Mouse (Mus musculus) cortical plate, adult 2 months (tissue): ENCODE measurements around the gene Nlrp4f. TPM values are rescaled to one million over a fixed set of nuclear protein-coding genes. Genes with fewer than 3 reads are reported as not detected.

Experiments
- H3K27ac ChIP-seq: fragments of 200-500 bp; 2 replicates; pipeline ENCODE4 v1.5.1; 2012; ENCODE audit warnings: low read length, control low read depth, inconsistent platforms; ENCODE audit not compliant: insufficient read depth
- H3K4me1 ChIP-seq: fragments of 200-500 bp; 2 replicates; pipeline ENCODE4 v1.6.1; 2011; ENCODE audit warnings: low read length; ENCODE audit not compliant: control insufficient read depth, insufficient read depth
- H3K4me3 ChIP-seq: fragments of 200-500 bp; 2 replicates; pipeline ENCODE4 v1.5.1; 2011; ENCODE audit warnings: mild to moderate bottlenecking, low read length, control low read depth; ENCODE audit not compliant: insufficient read depth
- CTCF ChIP-seq: fragments of 200-500 bp; IDR thresholded peaks from 2 replicates; pipeline ENCODE4 v1.5.1; 2011; ENCODE audit warnings: mild to moderate bottlenecking, control low read depth, low read length; ENCODE audit not compliant: insufficient read depth; ENCODE audit errors: extremely low read depth
- POLR2A ChIP-seq: fragments of 200-500 bp; IDR thresholded peaks from 2 replicates; pipeline ENCODE4 v1.6.1; 2011; ENCODE audit warnings: mild to moderate bottlenecking, low read length, control low read depth; ENCODE audit not compliant: insufficient read depth; ENCODE audit errors: extremely low read depth
- polyA plus RNA-seq: library from polyadenylated mRNA; depleted of rRNA; stranded (reverse); fragments of >200 nt; gene quantifications from 2 replicates; pipeline ENCODE4 v1.2.3, GENCODE M21; 2012; rRNA removed

The Nlrp4f gene
- polyA plus RNA-seq, 1 experiment, result 0.23 TPM

GRCm38 (mm10) chr13:65176472-65177091 lies 29.2 kb downstream of the Nlrp4f start:
- H3K4me1 ChIP-seq, result no peaks in the 10 kb centered on the region
- no peak overlapping the region; the same call in 1 of the 2 replicates for H3K4me3 ChIP-seq
- H3K27ac ChIP-seq, result no peak overlapping the region
- TF ChIP-seq POLR2A (no peak), CTCF (no peak)

GRCm38 (mm10) chr13:65175734-65176471 lies 29.9 kb downstream of the Nlrp4f start:
- peak overlapping the region; percentile 42; the same call in 1 of the 2 replicates for H3K4me3 ChIP-seq
- H3K27ac ChIP-seq, result no peak overlapping the region
- TF ChIP-seq CTCF (peak; percentile 47; the same call in 1 of the 2 replicates), POLR2A (no peak)
- no peaks in the 10 kb centered on the region for H3K4me1 ChIP-seq

GRCm38 (mm10) chr13:65174102-65174501 lies 31.7 kb downstream of the Nlrp4f start:
- TF ChIP-seq CTCF (no peak), POLR2A (no peak)
- Histone ChIP-seq H3K4me3 (no peak overlapping the region), H3K27ac (no peak overlapping the region), H3K4me1 (no peaks in the 10 kb centered on the region)

- TF ChIP-seq POLR2A (no peak), CTCF (no peak)
- Histone ChIP-seq H3K27ac (no peak within 1 kb of the TSS), H3K4me1 (no peaks in the 10 kb centered on the region), H3K4me3 (no peak within 1 kb of the TSS)
Measured at GRCm38 (mm10) chr13:65149940-65150339, 55.8 kb downstream of the Nlrp4f start, which contains the start of gene Olfr466. TSS of gene Olfr466 (plus strand) at chr13:65150240.

- TF ChIP-seq POLR2A (no peak), CTCF (no peak)
- no peak within 1 kb of the TSS for H3K27ac ChIP-seq
Measured at GRCm38 (mm10) chr13:65137789-65138188, 68.0 kb downstream of the Nlrp4f start, which contains the start of gene Olfr465-ps1. TSS of gene Olfr465-ps1 (plus strand) at chr13:65138089.

More at GRCm38 (mm10) chr13:65137789-65138188, 68.0 kb downstream of the Nlrp4f start, which contains the start of gene Olfr465-ps1:
- H3K4me3 ChIP-seq, result no peak within 1 kb of the TSS
- H3K4me1 ChIP-seq, result no peaks in the 10 kb centered on the region

Other genes starting within 250 kb of the Nlrp4f start
- not detected in 2 replicates for gene Spata31d1c, start 172.9 kb downstream of the Nlrp4f start, polyA plus RNA-seq
- gene Prss47, start 153.2 kb downstream of the Nlrp4f start, polyA plus RNA-seq, result not detected in 2 replicates
- gene Mfsd14b, start 93.0 kb downstream of the Nlrp4f start, polyA plus RNA-seq, result 26.8 and 27.2 TPM in 2 replicates
- gene Olfr465-ps1, start 67.9 kb downstream of the Nlrp4f start, polyA plus RNA-seq, result not detected in 2 replicates
- gene Olfr466, start 55.7 kb downstream of the Nlrp4f start, polyA plus RNA-seq, result not detected in 2 replicates
- gene Gm10775, start 53.6 kb upstream of the Nlrp4f start, polyA plus RNA-seq, result 0.73 and 0.87 TPM in 2 replicates
- gene Zfp369, start 72.8 kb upstream of the Nlrp4f start, polyA plus RNA-seq, result 46.7 and 48.0 TPM in 2 replicates